ENCODE assay signal across 30 mouse cellular contexts in the genomic region with DNA sequence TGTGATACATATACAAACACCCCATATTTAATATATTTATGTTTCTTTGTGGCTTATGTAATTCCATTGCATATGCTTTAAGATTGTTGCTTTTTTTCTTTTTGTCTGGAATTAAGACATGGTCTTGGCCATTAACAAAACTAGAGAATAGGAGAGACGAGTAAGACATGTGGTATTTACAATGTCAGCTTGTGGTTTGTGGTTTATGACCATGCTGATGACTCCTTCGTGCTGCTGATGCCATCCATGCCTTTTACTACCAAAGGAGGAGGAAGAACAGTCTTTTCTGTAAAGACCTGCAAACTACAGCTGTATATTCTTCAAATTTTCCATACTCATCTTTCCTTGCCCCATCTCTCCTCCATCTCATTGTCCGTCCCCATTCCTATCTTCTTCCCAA.
DNase-seq lines count a peak whose midpoint lies in the region; ATAC-seq and TF ChIP-seq lines count a peak whose summit lies in the region.
"Had no signal": no experiment of that assay in that cellular context is flagged by ENCODE, and none has a peak within 500 bp of the region (broad histone marks: within the 10 kb centered on the region; RNA-seq: fewer than 3 reads in every experiment).

No protein-coding gene starts in this region.

- H3K4me3 ChIP-seq in CH12.LX (replicated peaks in 1 of 3; ENCODE audit: low read depth in 2 of 3, low read length in 2 of 3, poor library complexity in 1 of 3): no peak overlapping the region
- H3K4me3 ChIP-seq in hindbrain, embryonic 11.5 days (ENCODE audit: low read depth, low read length): no peak overlapping the region
- H3K4me3 ChIP-seq: embryonic facial prominence, embryonic 12.5 days; embryonic facial prominence, embryonic 15.5 days; erythroblast, embryonic 14.5 days; heart, adult 2 months; heart, embryonic 10.5 days; hindbrain, embryonic 13.5 days; intestine, embryonic 15.5 days had no signal

- 81% methylated on average over 3 of the region's 3 CpGs for WGBS in hindbrain, embryonic 11.5 days

- in situ Hi-C loops in CH12.LX (cut with MboI; ENCODE audit: low pct_ligation_motif_present, low pct_unique_long_range_greater_than_20kb, low sequenced_read_pairs) (no loop called here), Patski (cut with MboI; ENCODE audit: low pct_unique_long_range_greater_than_20kb) (no loop called here)

- no peaks in the 10 kb centered on the region for H3K36me3 ChIP-seq in CH12.LX (replicated peaks in 1 of 2; ENCODE audit: control insufficient read depth in 1 of 2, insufficient read depth in 1 of 2, low read length in 1 of 2)
- H3K36me3 ChIP-seq in hindbrain, embryonic 11.5 days (ENCODE audit: control insufficient read depth, insufficient read depth, low read length): no peaks in the 10 kb centered on the region
- H3K36me3 ChIP-seq: embryonic facial prominence, embryonic 12.5 days; embryonic facial prominence, embryonic 15.5 days; heart, embryonic 10.5 days; hindbrain, embryonic 13.5 days; intestine, embryonic 15.5 days had no signal

- no peaks in the 10 kb centered on the region for H3K79me2 ChIP-seq in CH12.LX (replicated peaks; ENCODE audit: control insufficient read depth, extremely low read depth, insufficient read depth, poor library complexity, severe bottlenecking)

- TF ChIP-seq EP300 in CH12.LX (IDR thresholded peaks at IDR 0.05; ENCODE audit: low read length): no peak

- DNase-seq in 3T3-L1 (ENCODE audit: low read depth, low spot score) (peak; percentile 95), CH12.LX (ENCODE audit: extremely low read depth) (peak; percentile 24), Patski (ENCODE audit: low read depth, low spot score) (peak; percentile 12)
- peak; percentile 36 for DNase-seq in fibroblast of lung, adult 2 months (ENCODE audit: low read depth)
- DNase-seq in hindbrain, embryonic 11.5 days (ENCODE audit: low spot score): no peak
- no peak for DNase-seq in layer of hippocampus, postnatal 10 days (ENCODE audit: low spot score in 2 of 2)
- no peak for DNase-seq in thymus, postnatal 4 days
- DNase-seq: adrenal gland, adult 8-10 months; adrenal gland, postnatal 25 days; B cell, adult 2 months; cerebellum, adult 18-20 months; cerebellum, adult 9-10 months; cerebellum, postnatal 25 days; forebrain, postnatal 0 days; gastrocnemius, postnatal 10 days; gastrocnemius, postnatal 36 days; heart, adult 2 months; kidney, adult 11 months; kidney, adult 8-10 months had no signal

- TF ChIP-seq CTCF in CH12.LX (conservative IDR thresholded peaks at IDR 0.05 in 1 of 2, IDR thresholded peaks at IDR 0.05 in 1 of 2; ENCODE audit: low read depth in 2 of 2, low read length in 2 of 2): no peak
- no peak for TF ChIP-seq CTCF in Patski (IDR thresholded peaks at IDR 0.05)

- POLR2A ChIA-PET in Patski (lab: Charles Lee): no interaction called here

- dilution Hi-C loops in CH12.LX (cut with MboI; ENCODE audit: extremely low pct_ligation_motif_present, extremely low pct_unique_long_range_greater_than_20kb, low sequenced_read_pairs): no loop called here

- no peak overlapping the region for H3K27ac ChIP-seq in CH12.LX (ENCODE audit: insufficient read depth, low read depth)
- H3K27ac ChIP-seq in hindbrain, embryonic 11.5 days (ENCODE audit: low read depth, low read length): no peak overlapping the region
- H3K27ac ChIP-seq: embryonic facial prominence, embryonic 12.5 days; embryonic facial prominence, embryonic 15.5 days; heart, adult 2 months; heart, embryonic 10.5 days; hindbrain, embryonic 13.5 days; intestine, embryonic 15.5 days had no signal

- no peak for TF ChIP-seq POLR2A in CH12.LX (IDR thresholded peaks at IDR 0.05; ENCODE audit: low read depth, low read length)

- CTCF ChIA-PET in Patski (lab: Charles Lee): no interaction called here

- no peaks in the 10 kb centered on the region for H3K9me3 ChIP-seq in CH12.LX (replicated peaks; ENCODE audit: low read length)
- H3K9me3 ChIP-seq in hindbrain, embryonic 11.5 days (ENCODE audit: control insufficient read depth, low read length): no peaks in the 10 kb centered on the region
- H3K9me3 ChIP-seq: embryonic facial prominence, embryonic 12.5 days; embryonic facial prominence, embryonic 15.5 days; heart, embryonic 10.5 days; hindbrain, embryonic 13.5 days; intestine, embryonic 15.5 days had no signal

- TF ChIP-seq RAD21 in CH12.LX (IDR thresholded peaks at IDR 0.05; ENCODE audit: low read depth, low read length): no peak

- H3K4me2 ChIP-seq in CH12.LX (ENCODE audit: insufficient read depth, low read depth, poor library complexity, severe bottlenecking): no peak overlapping the region
- no peak overlapping the region for H3K4me2 ChIP-seq in hindbrain, embryonic 11.5 days (replicated peaks; ENCODE audit: low read depth, low read length)
- H3K4me2 ChIP-seq: embryonic facial prominence, embryonic 12.5 days; embryonic facial prominence, embryonic 15.5 days; hindbrain, embryonic 13.5 days; intestine, embryonic 15.5 days had no signal

- ATAC-seq in Patski: peak; percentile 47
- ATAC-seq in frontal cortex, adult (ENCODE audit: low TSS enrichment): no peak
- ATAC-seq in hindbrain, embryonic 11.5 days (ENCODE audit: low FRiP score): no peak
- ATAC-seq: activated CD4-positive, CD25-positive, alpha-beta regulatory T cell, adult 4 months; CD4-positive, CD25-positive, alpha-beta regulatory T cell, adult 4 months; forebrain, embryonic 14.5 days; forebrain, postnatal 0 days; hindbrain, embryonic 16.5 days; intestine, embryonic 15.5 days had no signal

- H3K27me3 ChIP-seq in CH12.LX (replicated peaks): no peaks in the 10 kb centered on the region
- no peaks in the 10 kb centered on the region for H3K27me3 ChIP-seq in Patski
- H3K27me3 ChIP-seq in hindbrain, embryonic 11.5 days (ENCODE audit: control insufficient read depth, insufficient read depth, low read length): no peaks in the 10 kb centered on the region
- H3K27me3 ChIP-seq: embryonic facial prominence, embryonic 12.5 days; embryonic facial prominence, embryonic 15.5 days; hindbrain, embryonic 13.5 days; intestine, embryonic 15.5 days had no signal

- H3K9ac ChIP-seq in CH12.LX (ENCODE audit: insufficient read depth, low read depth): no peak overlapping the region
- H3K9ac ChIP-seq in hindbrain, embryonic 11.5 days (ENCODE audit: low read depth, low read length): no peak overlapping the region
- H3K9ac ChIP-seq: embryonic facial prominence, embryonic 12.5 days; embryonic facial prominence, embryonic 15.5 days; forebrain, postnatal 0 days; hindbrain, embryonic 13.5 days; intestine, embryonic 15.5 days had no signal

- peaks cover 0 to 4% of the 10 kb centered on the region in 2 experiments; a peak in 1 of 4 replicates for H3K4me1 ChIP-seq in CH12.LX (ENCODE audit: control insufficient read depth in 1 of 2, insufficient read depth in 2 of 2)
- no peaks in the 10 kb centered on the region for H3K4me1 ChIP-seq in hindbrain, embryonic 11.5 days (replicated peaks; ENCODE audit: control insufficient read depth, insufficient read depth, low read length)
- H3K4me1 ChIP-seq: embryonic facial prominence, embryonic 12.5 days; embryonic facial prominence, embryonic 15.5 days; heart, embryonic 10.5 days; hindbrain, embryonic 13.5 days; intestine, embryonic 15.5 days had no signal

TF ChIP-seq in CH12.LX, 34 proteins besides CTCF, POLR2A, EP300 and RAD21:
- TF ChIP-seq E2F4 (IDR thresholded peaks at IDR 0.05; ENCODE audit: insufficient replicate concordance, low read depth, low read length): no peak
- TF ChIP-seq RCOR1 (conservative IDR thresholded peaks at IDR 0.05; ENCODE audit: low read depth, low read length): no peak
- TF ChIP-seq USF1 (IDR thresholded peaks at IDR 0.05; ENCODE audit: low read depth, low read length): no peak
- TF ChIP-seq NRF1 (IDR thresholded peaks at IDR 0.05; ENCODE audit: low read depth, low read length): no peak
- no peak for TF ChIP-seq MEF2A (IDR thresholded peaks at IDR 0.05; ENCODE audit: borderline replicate concordance, low read depth, low read length)
- TF ChIP-seq MXI1 (IDR thresholded peaks at IDR 0.05; ENCODE audit: low read depth, low read length): no peak
- TF ChIP-seq ZKSCAN1 (IDR thresholded peaks at IDR 0.05; ENCODE audit: borderline replicate concordance, low read depth, low read length): no peak
- TF ChIP-seq ETS1 (conservative IDR thresholded peaks at IDR 0.05; ENCODE audit: low read depth, low read length): no peak
- no peak for TF ChIP-seq MYC (IDR thresholded peaks at IDR 0.05; ENCODE audit: low read depth, low read length)
- no peak for TF ChIP-seq ELF1 (IDR thresholded peaks at IDR 0.05; ENCODE audit: low read depth, low read length)
- no peak for TF ChIP-seq JUN (IDR thresholded peaks at IDR 0.05; ENCODE audit: insufficient read depth, low read depth, low read length)
- no peak for TF ChIP-seq JUND (conservative IDR thresholded peaks at IDR 0.05; ENCODE audit: low read depth, low read length)
- TF ChIP-seq UBTF (IDR thresholded peaks at IDR 0.05; ENCODE audit: low read depth, low read length): no peak
- TF ChIP-seq CHD1 (IDR thresholded peaks at IDR 0.05; ENCODE audit: low read depth, low read length): no peak
- TF ChIP-seq NELFE (IDR thresholded peaks at IDR 0.05; ENCODE audit: low read depth, low read length): no peak

Comparison
In these comparisons a context has a peak if more than half of its experiments do, and no peak if none do; other contexts are left out.
1. DNase-seq: peak in 3T3-L1 (single experiment), CH12.LX (single experiment), Patski (single experiment) and fibroblast of lung, adult 2 months (single experiment); none in hindbrain, embryonic 11.5 days (single experiment), layer of hippocampus, postnatal 10 days (0 of 2) and thymus, postnatal 4 days (single experiment).